Mouse (Mus musculus) stomach, postnatal 0 days (tissue): ENCODE data around the gene Nfkbiz. TPM values are rescaled to one million over a fixed set of nuclear protein-coding genes. Genes with fewer than 3 reads are reported as not detected.

Experiments
- ATAC-seq: fragments of 200-750 bp; cut with Nextera tagmentation; 2 replicates; pipeline ENCODE4 v1.8.0; 2017; ENCODE audit not compliant: low FRiP score, low TSS enrichment
- DNase-seq: peaks from one replicate; pipeline ENCODE4 v3.0.0-alpha.2; 2016; ENCODE audit warnings: low spot score
- H3K27ac ChIP-seq: fragments of 300-500 bp; sonication (generic); replicated peaks from 2 replicates; pipeline ENCODE4 v1.5.1; 2014; ENCODE audit warnings: mild to moderate bottlenecking, control low read depth
- H3K27me3 ChIP-seq: fragments of 300-500 bp; sonication (generic); 2 replicates; pipeline ENCODE4 v1.6.1; 2014; ENCODE audit warnings: low read length; ENCODE audit not compliant: control insufficient read depth, insufficient read depth
- H3K36me3 ChIP-seq: fragments of 300-500 bp; sonication (generic); 2 replicates; pipeline ENCODE4 v1.6.1; 2014; ENCODE audit warnings: low read length, mixed read lengths; ENCODE audit not compliant: control insufficient read depth, insufficient read depth
- H3K4me1 ChIP-seq: fragments of 300-500 bp; sonication (generic); replicated peaks from 2 replicates; pipeline ENCODE4 v1.6.1; 2014; ENCODE audit warnings: antibody characterized with exemption; ENCODE audit not compliant: control insufficient read depth, insufficient read depth
- H3K4me2 ChIP-seq: fragments of 300-500 bp; sonication (generic); replicated peaks from 2 replicates; pipeline ENCODE4 v1.6.1; 2014; ENCODE audit warnings: low read depth, mild to moderate bottlenecking, control low read depth, moderate library complexity
- H3K4me3 ChIP-seq: fragments of 300-500 bp; sonication (generic); 2 replicates; pipeline ENCODE4 v1.5.1; 2014; ENCODE audit warnings: low read depth, low read length, control low read depth
- H3K9ac ChIP-seq: fragments of 300-500 bp; sonication (generic); 2 replicates; pipeline ENCODE4 v1.6.1; 2014; ENCODE audit warnings: mild to moderate bottlenecking, low read length, control low read depth, mixed read lengths
- H3K9me3 ChIP-seq: fragments of 300-500 bp; sonication (generic); 2 replicates; pipeline ENCODE4 v1.6.1; 2016; ENCODE audit warnings: low read length; ENCODE audit not compliant: control insufficient read depth
- CTCF ChIP-seq: IDR thresholded peaks from 2 replicates; pipeline ENCODE4 v1.5.1; 2016; ENCODE audit warnings: antibody characterized with exemption, low read depth, mild to moderate bottlenecking, moderate library complexity
- EP300 ChIP-seq: optimal IDR thresholded peaks from 2 replicates; pipeline ENCODE3; 2016; ENCODE audit warnings: antibody characterized with exemption
- WGBS: fragments of 180-500 bp; shearing (Covaris S2); extraction: QIAGEN DNeasy Blood & Tissue Kit; methylation state at CpG from one replicate; pipeline ENCODE4 v1.1.7; 2014; 5-methylcytosine and 5-hydroxymethylcytosine counted together
- polyA plus RNA-seq: library from polyadenylated mRNA; unstranded; fragments of >200 nt; fragmentation: Nextera tagmentation; extraction: Ambion mirVana; gene quantifications from 2 replicates; pipeline ENCODE4 v1.2.1, GENCODE M21; 2015

The Nfkbiz gene
- 9.0 and 9.1 TPM in 2 replicates for polyA plus RNA-seq

DNA sequence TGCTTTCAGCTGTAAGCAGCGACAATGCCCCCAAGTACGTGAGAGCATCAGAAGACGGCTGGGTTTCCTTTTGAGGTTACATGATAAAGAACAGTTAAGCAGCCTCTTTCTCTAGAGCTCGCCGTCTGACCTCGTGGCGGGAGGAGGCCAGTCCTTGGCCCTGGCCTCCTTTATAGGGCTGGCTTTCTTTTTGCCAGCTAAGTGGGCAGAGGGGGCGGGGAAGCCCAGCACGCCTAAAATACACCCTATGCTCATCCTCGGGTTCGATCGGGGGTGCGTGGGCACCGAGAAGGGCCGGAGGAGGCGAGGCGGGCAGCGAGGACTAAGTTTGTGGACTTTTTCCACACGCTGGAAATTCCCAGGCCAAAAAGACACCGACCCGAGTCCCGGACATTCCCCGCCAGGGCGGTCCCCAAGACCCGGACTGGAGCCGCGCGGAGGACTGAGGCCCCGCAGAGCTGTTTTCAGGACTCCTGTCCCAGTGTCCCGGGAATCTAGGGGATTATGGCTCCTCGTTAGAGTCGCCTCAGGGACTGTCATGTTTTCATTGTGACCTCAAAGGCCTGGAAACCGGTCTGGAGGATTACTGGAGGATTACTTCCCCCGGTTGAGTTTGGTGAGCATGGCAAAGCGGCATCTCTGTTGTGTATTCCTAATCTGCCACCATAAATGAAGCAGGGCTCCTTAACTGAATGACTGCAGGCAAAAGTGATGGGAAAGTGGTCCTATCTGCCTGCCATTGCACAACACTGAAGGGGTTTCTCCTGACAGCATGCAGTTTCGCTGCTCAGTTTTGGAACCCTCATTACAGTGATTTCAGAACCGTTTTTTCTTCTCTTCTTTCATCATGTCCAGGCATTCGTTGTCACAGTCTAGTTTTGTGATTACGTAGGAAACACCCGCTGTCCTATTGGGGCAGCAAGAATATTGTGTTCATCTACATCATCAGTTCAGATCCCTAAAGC is at the start of gene Nfkbiz:
Gene Nfkbiz (minus strand): TSS at position 390 of the 965 bp plus-strand sequence.
- TF ChIP-seq CTCF = no peak
- TF ChIP-seq EP300 = peak; percentile 74
- ATAC-seq (peak; percentile 93), DNase-seq (peak; percentile 87)
- peak within 1 kb of the TSS; percentile 90 for H3K27ac ChIP-seq
- H3K27me3 ChIP-seq = no peaks in the 10 kb centered on the region
- peak within 1 kb of the TSS; percentile 72 for H3K4me2 ChIP-seq
- peak within 1 kb of the TSS; percentile 81 for H3K9ac ChIP-seq
- no peaks in the 10 kb centered on the region for H3K9me3 ChIP-seq
- no peaks in the 10 kb centered on the region for H3K36me3 ChIP-seq
- under 1% methylated on average over 40 of the region's 40 CpGs for WGBS
- peak within 1 kb of the TSS; percentile 52 for H3K4me3 ChIP-seq
- no peaks in the 10 kb centered on the region for H3K4me1 ChIP-seq

DNA sequence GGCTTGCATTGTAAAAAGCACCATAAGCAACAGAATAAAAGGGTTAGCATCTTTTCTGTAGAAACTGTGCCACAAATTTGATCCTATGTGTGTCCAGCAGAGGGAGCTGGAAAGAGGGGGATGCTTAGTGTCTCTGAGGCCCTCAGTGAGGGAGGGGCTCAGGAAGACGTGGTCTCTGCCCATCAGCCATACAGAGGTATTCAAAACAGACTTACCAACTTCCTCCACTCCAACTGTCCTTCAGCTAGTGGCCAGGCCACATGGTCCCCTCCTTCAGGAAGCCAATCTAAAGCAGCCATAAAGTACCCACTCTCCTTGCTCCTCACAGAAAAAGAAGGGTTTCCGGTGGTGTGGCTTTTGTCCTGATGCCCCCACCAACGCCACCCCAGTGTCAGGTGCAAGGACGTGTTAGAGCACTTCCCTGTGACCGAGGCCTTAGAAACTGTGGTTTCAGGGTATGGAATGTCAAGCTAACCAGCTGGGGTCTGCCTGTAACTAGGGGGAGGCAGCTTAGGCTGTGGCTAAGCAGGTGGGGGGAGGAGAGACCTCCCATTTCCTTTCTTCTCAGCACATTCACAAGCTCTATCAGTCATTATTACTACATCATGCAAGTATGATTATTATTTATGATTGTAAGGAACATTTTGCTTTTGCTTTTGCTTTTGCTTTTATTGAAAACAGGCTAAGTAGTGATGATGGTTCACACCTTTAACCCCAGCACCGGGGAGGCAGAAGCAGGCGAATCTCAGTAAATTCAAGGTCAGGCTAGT is 49.3 kb upstream of the Nfkbiz start:
- Histone ChIP-seq H3K9ac (no peak overlapping the region), H3K27me3 (no peaks in the 10 kb centered on the region), H3K4me3 (no peak overlapping the region), H3K27ac (no peak overlapping the region), H3K36me3 (no peaks in the 10 kb centered on the region), H3K4me2 (no peak overlapping the region), H3K4me1 (no peaks in the 10 kb centered on the region), H3K9me3 (no peaks in the 10 kb centered on the region)
- ATAC-seq = no peak
- WGBS = 69% methylated on average over 7 of the region's 7 CpGs
- TF ChIP-seq EP300 = no peak
- TF ChIP-seq CTCF = peak; percentile 66
- no peak for DNase-seq

DNA sequence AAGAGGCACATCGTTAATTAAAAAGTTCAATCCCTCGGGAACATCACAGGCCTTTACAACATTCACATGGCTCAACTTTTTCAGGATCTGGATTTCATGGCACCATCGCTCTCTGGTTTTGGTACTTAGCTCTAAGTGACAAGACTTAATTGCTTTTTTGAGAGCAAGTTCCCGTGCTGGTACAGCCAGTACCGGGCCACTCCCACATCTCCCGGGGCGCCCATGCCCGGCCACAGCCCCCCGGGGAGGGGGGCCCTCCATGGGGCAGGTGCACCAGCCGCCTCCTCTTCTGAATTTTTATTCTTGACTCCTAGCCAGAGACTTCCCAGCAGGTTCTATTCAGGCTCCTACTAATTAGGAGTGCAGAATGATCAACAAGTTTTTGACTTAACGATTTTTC is 45.5 kb upstream of the Nfkbiz start:
- DNase-seq (no peak), ATAC-seq (no peak)
- Histone ChIP-seq H3K4me3 (no peak overlapping the region), H3K27ac (no peak overlapping the region), H3K9ac (no peak overlapping the region), H3K4me2 (no peak overlapping the region), H3K27me3 (no peaks in the 10 kb centered on the region), H3K4me1 (no peaks in the 10 kb centered on the region), H3K9me3 (no peaks in the 10 kb centered on the region), H3K36me3 (no peaks in the 10 kb centered on the region)
- 76% methylated on average over 11 of the region's 11 CpGs for WGBS
- TF ChIP-seq EP300 (no peak), CTCF (no peak)

DNA sequence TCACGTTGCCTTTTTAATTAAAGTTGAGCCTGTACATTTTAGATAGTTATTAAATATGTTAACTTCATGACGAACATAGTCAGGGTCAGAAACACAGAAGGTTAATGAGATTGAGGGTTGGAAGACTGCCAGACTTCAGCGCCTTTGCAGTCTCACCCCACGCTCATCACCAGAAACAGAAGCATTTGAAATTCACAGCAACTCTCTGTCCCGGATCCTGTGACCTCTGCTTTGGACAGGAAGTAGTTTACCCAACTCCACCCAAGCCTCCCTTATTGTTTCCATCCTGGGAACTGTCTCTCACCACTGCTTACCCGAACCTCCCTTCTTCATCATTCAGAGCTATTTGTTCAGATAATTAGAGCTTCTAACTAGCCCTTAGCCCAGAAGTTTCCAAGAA is 37.3 kb upstream of the Nfkbiz start:
- Histone ChIP-seq H3K9ac (no peak overlapping the region), H3K36me3 (no peaks in the 10 kb centered on the region), H3K9me3 (no peaks in the 10 kb centered on the region), H3K4me1 (no peaks in the 10 kb centered on the region), H3K27me3 (no peaks in the 10 kb centered on the region), H3K27ac (no peak overlapping the region), H3K4me2 (no peak overlapping the region), H3K4me3 (no peak overlapping the region)
- ATAC-seq = no peak
- WGBS = 66% methylated on average over 6 of the region's 6 CpGs
- DNase-seq = no peak
- TF ChIP-seq EP300 = no peak

DNA sequence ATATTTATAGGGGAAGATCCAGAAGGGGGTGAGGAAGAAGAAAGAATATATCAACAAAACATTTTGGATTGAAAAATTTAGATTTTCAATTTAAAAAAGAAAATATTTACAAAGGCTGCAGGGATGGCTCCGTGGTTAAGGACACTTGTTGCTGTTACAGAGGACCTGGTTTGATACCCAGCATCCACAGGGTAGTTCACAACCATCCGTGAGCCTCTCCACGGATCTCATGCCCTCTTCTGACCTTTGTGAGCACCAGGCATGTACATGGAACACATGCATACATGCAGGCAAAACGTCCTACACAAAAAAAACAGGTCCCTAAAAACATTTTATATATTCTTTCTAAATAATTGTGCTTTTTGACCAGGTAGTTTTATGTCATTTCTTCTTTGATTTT is 25.1 kb upstream of the Nfkbiz start:
- no peak overlapping the region for H3K4me3 ChIP-seq
- DNase-seq = no peak
- 59% methylated on average over 4 of the region's 4 CpGs for WGBS
- H3K9ac ChIP-seq = no peak overlapping the region
- no peak overlapping the region for H3K27ac ChIP-seq
- H3K36me3 ChIP-seq = no peaks in the 10 kb centered on the region
- no peaks in the 10 kb centered on the region for H3K4me1 ChIP-seq
- no peaks in the 10 kb centered on the region for H3K27me3 ChIP-seq
- no peak overlapping the region for H3K4me2 ChIP-seq
- no peaks in the 10 kb centered on the region for H3K9me3 ChIP-seq
- ATAC-seq = no peak
- TF ChIP-seq EP300 = no peak
- no peak for TF ChIP-seq CTCF
